Mouse (Mus musculus): Measurements from ENCODE around the gene Ttc28. TPM values are rescaled to one million over a fixed set of nuclear protein-coding genes. Genes with fewer than 3 reads are reported as not detected.

Gene Ttc28
- polyA plus RNA-seq, 1 experiment from 2014 or later = 17.6 TPM

- Histone ChIP-seq H3K9me3 (no peaks in the 10 kb centered on the region), H3K4me1 (peaks cover 48% of the 10 kb centered on the region), H3K4me3 (no peak overlapping the region), H3K36me3 (no peaks in the 10 kb centered on the region), H3K27me3 (no peaks in the 10 kb centered on the region), H3K4me2 (no peak overlapping the region), H3K27ac (no peak overlapping the region), H3K9ac (no peak overlapping the region)
- no peak for ATAC-seq (ENCODE audit: insufficient number of reproducible peaks, insufficient read depth, low FRiP score, low TSS enrichment, low read depth)
- 70% methylated on average over 20 of the region's 20 CpGs for WGBS
These were observed 261.7 kb downstream of the Ttc28 start for GRCm38 (mm10) chr5:111141139-111141885.

- 67% methylated on average over 4 of the region's 4 CpGs for WGBS
- H3K4me3 ChIP-seq = no peak overlapping the region
- H3K4me2 ChIP-seq = no peak overlapping the region
- H3K27ac ChIP-seq = no peak overlapping the region
- H3K27me3 ChIP-seq = no peaks in the 10 kb centered on the region
- H3K4me1 ChIP-seq = peaks cover 33% of the 10 kb centered on the region
- no peak for ATAC-seq (ENCODE audit: insufficient number of reproducible peaks, insufficient read depth, low FRiP score, low TSS enrichment, low read depth)
- no peaks in the 10 kb centered on the region for H3K9me3 ChIP-seq
- no peak overlapping the region for H3K9ac ChIP-seq
- no peaks in the 10 kb centered on the region for H3K36me3 ChIP-seq
These were observed 263.2 kb downstream of the Ttc28 start for GRCm38 (mm10) chr5:111142837-111143236.

- Histone ChIP-seq H3K27me3 (no peaks in the 10 kb centered on the region), H3K27ac (no peak overlapping the region), H3K4me1 (peaks cover 24% of the 10 kb centered on the region), H3K9me3 (no peaks in the 10 kb centered on the region), H3K4me3 (no peak overlapping the region), H3K4me2 (no peak overlapping the region), H3K9ac (no peak overlapping the region), H3K36me3 (no peaks in the 10 kb centered on the region)
- ATAC-seq (ENCODE audit: insufficient number of reproducible peaks, insufficient read depth, low FRiP score, low TSS enrichment, low read depth) = no peak
- 77% methylated on average over 7 of the region's 7 CpGs for whole genome bisulfite sequencing
These were observed 264.8 kb downstream of the Ttc28 start for GRCm38 (mm10) chr5:111144411-111144810.

GRCm38 (mm10) chr5:111150581-111150980, 271.0 kb downstream of the Ttc28 start:
- H3K4me1 ChIP-seq = peaks cover 45% of the 10 kb centered on the region
- WGBS = 95% methylated on average over 14 of the region's 14 CpGs
- H3K27ac ChIP-seq = no peak overlapping the region

GRCm38 (mm10) chr5:111151882-111152759, 272.5 kb downstream of the Ttc28 start:
- Histone ChIP-seq H3K4me1 (peaks cover 56% of the 10 kb centered on the region), H3K9me3 (no peaks in the 10 kb centered on the region), H3K4me2 (no peak overlapping the region), H3K9ac (no peak overlapping the region), H3K27ac (no peak overlapping the region), H3K4me3 (no peak overlapping the region), H3K27me3 (no peaks in the 10 kb centered on the region), H3K36me3 (no peaks in the 10 kb centered on the region)
- 33% methylated on average over 19 of the region's 19 CpGs for WGBS
- no peak for ATAC-seq (ENCODE audit: insufficient number of reproducible peaks, insufficient read depth, low FRiP score, low TSS enrichment, low read depth)

More at GRCm38 (mm10) chr5:111150581-111150980, 271.0 kb downstream of the Ttc28 start:
- H3K36me3 ChIP-seq = no peaks in the 10 kb centered on the region
- no peak for ATAC-seq (ENCODE audit: insufficient number of reproducible peaks, insufficient read depth, low FRiP score, low TSS enrichment, low read depth)
- no peak overlapping the region for H3K4me3 ChIP-seq
- H3K9ac ChIP-seq = no peak overlapping the region
- H3K4me2 ChIP-seq = no peak overlapping the region
- no peaks in the 10 kb centered on the region for H3K9me3 ChIP-seq
- no peaks in the 10 kb centered on the region for H3K27me3 ChIP-seq

GRCm38 (mm10) chr5:111154586-111154985, 275.0 kb downstream of the Ttc28 start:
- WGBS = 24% methylated on average over 7 of the region's 7 CpGs
- no peaks in the 10 kb centered on the region for H3K27me3 ChIP-seq
- H3K4me2 ChIP-seq = no peak overlapping the region
- peaks cover 67% of the 10 kb centered on the region for H3K4me1 ChIP-seq
- H3K27ac ChIP-seq = no peak overlapping the region
- no peak overlapping the region for H3K4me3 ChIP-seq
- no peaks in the 10 kb centered on the region for H3K9me3 ChIP-seq
- ATAC-seq (ENCODE audit: insufficient number of reproducible peaks, insufficient read depth, low FRiP score, low TSS enrichment, low read depth) = no peak
- H3K36me3 ChIP-seq = no peaks in the 10 kb centered on the region
- H3K9ac ChIP-seq = no peak overlapping the region

DNA sequence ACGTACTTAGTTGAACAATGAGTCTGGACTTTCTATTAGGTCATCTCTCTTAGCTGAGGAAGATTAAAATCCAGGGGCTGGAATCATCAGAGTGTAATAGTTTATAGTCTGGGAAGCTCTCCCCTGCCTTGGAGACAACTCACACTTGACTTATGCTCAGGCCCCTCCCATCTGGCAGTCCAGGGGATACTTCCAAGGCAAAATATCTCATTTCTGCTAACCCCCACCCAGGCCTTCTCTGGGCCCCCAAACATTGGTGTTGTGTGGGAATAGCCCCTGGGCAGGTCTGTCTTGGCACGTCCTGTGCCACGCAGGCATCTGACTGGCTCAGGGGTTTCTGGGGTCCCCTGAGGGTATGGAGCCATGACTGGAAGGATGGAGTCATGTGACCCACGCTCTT, 275.7 kb downstream of the Ttc28 start:
- Histone ChIP-seq H3K27me3 (no peaks in the 10 kb centered on the region), H3K4me1 (peaks cover 73% of the 10 kb centered on the region), H3K27ac (no peak overlapping the region), H3K4me2 (no peak overlapping the region), H3K9ac (no peak overlapping the region), H3K36me3 (no peaks in the 10 kb centered on the region), H3K9me3 (no peaks in the 10 kb centered on the region), H3K4me3 (no peak overlapping the region)
- 76% methylated on average over 4 of the region's 4 CpGs for WGBS
- ATAC-seq (ENCODE audit: insufficient number of reproducible peaks, insufficient read depth, low FRiP score, low TSS enrichment, low read depth) = no peak

GRCm38 (mm10) chr5:111155928-111156327, 276.3 kb downstream of the Ttc28 start:
- ATAC-seq (ENCODE audit: insufficient number of reproducible peaks, insufficient read depth, low FRiP score, low TSS enrichment, low read depth) = no peak
- Histone ChIP-seq H3K36me3 (no peaks in the 10 kb centered on the region), H3K4me1 (peaks cover 78% of the 10 kb centered on the region)

DNA sequence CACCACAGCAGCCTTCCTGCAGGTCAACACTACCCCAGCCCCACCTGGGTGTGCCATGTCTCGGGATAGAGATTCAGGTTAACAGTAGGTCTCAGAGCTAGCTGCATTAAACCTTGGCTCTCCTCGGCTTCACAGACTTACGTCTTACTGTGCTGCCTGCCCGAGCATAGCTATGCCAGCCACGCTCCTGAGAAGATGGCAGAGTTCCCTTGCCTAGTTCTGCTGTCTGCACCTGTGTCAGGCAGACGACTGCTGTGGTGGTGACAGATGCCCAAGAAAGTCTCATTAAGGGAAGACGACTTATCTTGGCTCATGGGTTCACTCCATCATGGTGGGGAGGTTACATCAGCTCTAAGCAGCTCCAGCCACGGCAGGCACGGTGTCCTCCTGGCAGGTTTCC, 278.7 kb downstream of the Ttc28 start:
- no peak overlapping the region for H3K27ac ChIP-seq
- 88% methylated on average over 9 of the region's 9 CpGs for WGBS
- ATAC-seq (ENCODE audit: insufficient number of reproducible peaks, insufficient read depth, low FRiP score, low TSS enrichment, low read depth) = no peak
- no peak overlapping the region for H3K9ac ChIP-seq
- H3K27me3 ChIP-seq = no peaks in the 10 kb centered on the region
- no peaks in the 10 kb centered on the region for H3K36me3 ChIP-seq
- no peak overlapping the region for H3K4me2 ChIP-seq
- H3K4me1 ChIP-seq = peaks cover 73% of the 10 kb centered on the region
- no peaks in the 10 kb centered on the region for H3K9me3 ChIP-seq
- H3K4me3 ChIP-seq = no peak overlapping the region

More at GRCm38 (mm10) chr5:111155928-111156327, 276.3 kb downstream of the Ttc28 start:
- WGBS = 88% methylated on average over 12 of the region's 12 CpGs
- Histone ChIP-seq H3K4me2 (no peak overlapping the region), H3K27ac (no peak overlapping the region), H3K4me3 (no peak overlapping the region), H3K9me3 (no peaks in the 10 kb centered on the region), H3K27me3 (no peaks in the 10 kb centered on the region), H3K9ac (no peak overlapping the region)

GRCm38 (mm10) chr5:111159628-111160321, 280.2 kb downstream of the Ttc28 start:
- H3K9me3 ChIP-seq = no peaks in the 10 kb centered on the region
- 0 out of 2 replicates have a peak overlapping the region, but pooled peaks have one; percentile 27 for H3K9ac ChIP-seq
- H3K4me2 ChIP-seq = peak overlapping the region; percentile 37
- no peak for ATAC-seq (ENCODE audit: insufficient number of reproducible peaks, insufficient read depth, low FRiP score, low TSS enrichment, low read depth)
- H3K27me3 ChIP-seq = no peaks in the 10 kb centered on the region
- peaks cover 70% of the 10 kb centered on the region for H3K4me1 ChIP-seq
- H3K4me3 ChIP-seq = 0 out of 2 replicates have a peak overlapping the region, but pooled peaks have one; percentile 5
- peak overlapping the region; percentile 56; the same call in 1 of the 2 replicates for H3K27ac ChIP-seq
- WGBS = 27% methylated on average over 23 of the region's 23 CpGs
- no peaks in the 10 kb centered on the region for H3K36me3 ChIP-seq

DNA sequence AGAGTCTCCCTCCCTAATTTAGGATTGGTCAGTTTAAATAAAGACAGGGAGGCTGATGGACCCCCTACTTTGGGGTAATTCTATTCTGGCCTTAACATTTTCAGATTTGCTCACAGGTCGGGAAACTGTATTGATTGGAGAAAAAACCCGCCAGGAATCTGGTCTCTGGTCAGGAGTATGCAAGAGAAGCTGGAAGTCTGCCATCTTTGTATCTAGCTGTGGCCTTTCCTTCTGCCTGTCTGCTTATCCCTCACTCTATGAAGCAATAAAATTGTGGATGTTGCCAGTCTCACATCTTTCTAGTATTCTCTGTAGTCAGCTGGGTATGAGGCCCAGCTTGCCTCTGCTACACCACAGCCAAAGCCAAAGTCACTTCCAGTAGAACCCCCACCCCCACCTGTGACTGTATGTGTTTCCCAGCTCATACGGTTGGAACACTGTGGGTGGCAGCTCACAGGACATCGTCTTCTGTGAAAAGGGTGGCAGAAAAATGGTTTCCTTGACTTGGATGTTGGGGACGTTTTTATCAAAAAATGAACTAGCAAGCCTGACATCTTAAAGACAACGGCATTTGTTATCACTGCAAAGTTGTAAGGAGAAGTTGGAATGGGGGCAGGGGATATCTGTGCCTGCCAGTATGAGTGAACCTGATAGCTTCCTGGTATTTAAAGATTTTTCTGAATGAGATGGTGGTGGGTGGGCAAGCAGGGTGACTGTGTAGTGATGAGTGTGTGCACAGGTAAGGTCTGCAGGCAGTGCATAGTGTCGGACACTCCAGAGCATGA, 281.7 kb downstream of the Ttc28 start:
- no peaks in the 10 kb centered on the region for H3K27me3 ChIP-seq
- no peaks in the 10 kb centered on the region for H3K36me3 ChIP-seq
- H3K9ac ChIP-seq = no peak overlapping the region
- WGBS = 75% methylated on average over 7 of the region's 7 CpGs
- no peak overlapping the region for H3K4me3 ChIP-seq
- H3K9me3 ChIP-seq = no peaks in the 10 kb centered on the region
- H3K4me2 ChIP-seq = no peak overlapping the region
- no peak overlapping the region for H3K27ac ChIP-seq
- H3K4me1 ChIP-seq = peaks cover 58% of the 10 kb centered on the region
- no peak for ATAC-seq (ENCODE audit: insufficient number of reproducible peaks, insufficient read depth, low FRiP score, low TSS enrichment, low read depth)

All from embryonic facial prominence, embryonic 13.5 days (tissue).